Mouse (Mus musculus) cerebellum, postnatal 14 days (tissue): Measurements from ENCODE around the gene Dguok.

ENCODE experiments used
- DNase-seq, 2 experiments: peaks; one replicate each; pipeline ENCODE4 v3.0.0; 2021; ENCODE audit warnings: mixed read lengths in 2 of 2

Dguok gene

GRCm38 (mm10) chr6:83455328-83456130 is 51.2 kb downstream of the Dguok start:
- peak in 1 of 2 experiments; percentile 59 for DNase-seq

GRCm38 (mm10) chr6:83453706-83454105 is 53.1 kb downstream of the Dguok start:
- peak; percentile 48 to 55 for DNase-seq

GRCm38 (mm10) chr6:83450451-83451303 is 56.1 kb downstream of the Dguok start:
- DNase-seq, result no peak

DNA sequence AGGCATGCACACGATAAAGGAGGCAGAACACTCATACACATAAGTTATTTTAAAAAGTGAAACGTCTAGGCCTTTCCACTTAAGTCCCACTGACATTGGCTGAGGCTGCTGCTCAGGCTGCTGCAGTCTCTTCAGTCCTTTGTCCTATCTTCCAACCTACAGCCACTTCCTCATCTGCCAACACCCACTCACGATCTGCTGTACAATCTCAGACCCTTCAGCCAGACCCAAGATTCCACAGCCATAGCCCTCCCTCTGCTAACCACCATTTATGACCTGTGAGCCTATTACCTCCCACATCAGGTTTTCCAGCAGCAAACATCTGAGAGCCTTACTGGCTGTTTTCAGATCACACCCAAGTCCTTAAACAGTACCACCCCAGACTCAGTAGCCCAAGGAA is 57.3 kb downstream of the Dguok start:
- DNase-seq, result no peak

- DNase-seq, result no peak
Measured at GRCm38 (mm10) chr6:83448911-83449310, 57.9 kb downstream of the Dguok start.

DNA sequence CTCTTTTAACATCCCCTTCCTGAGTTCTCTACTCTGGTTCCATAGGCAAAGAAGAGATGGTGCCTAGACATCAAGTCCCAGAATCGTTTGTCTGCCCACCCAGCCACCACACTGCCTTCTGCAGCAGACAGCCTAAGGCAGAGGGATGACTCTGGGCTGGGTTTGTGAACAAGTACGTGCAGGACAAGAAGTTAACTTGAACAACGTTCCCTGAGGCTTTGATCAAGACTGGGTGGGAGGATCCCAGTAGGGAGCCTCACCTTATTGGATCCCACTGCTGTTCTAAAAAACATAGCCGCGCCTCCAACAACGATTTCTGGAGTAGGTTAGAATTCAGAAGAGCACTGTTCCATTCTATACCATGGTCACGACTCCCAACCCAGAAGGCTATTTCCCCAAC is 59.7 kb downstream of the Dguok start:
- no peak for DNase-seq

GRCm38 (mm10) chr6:83445796-83446195 is 61.0 kb downstream of the Dguok start:
- DNase-seq, result no peak

DNA sequence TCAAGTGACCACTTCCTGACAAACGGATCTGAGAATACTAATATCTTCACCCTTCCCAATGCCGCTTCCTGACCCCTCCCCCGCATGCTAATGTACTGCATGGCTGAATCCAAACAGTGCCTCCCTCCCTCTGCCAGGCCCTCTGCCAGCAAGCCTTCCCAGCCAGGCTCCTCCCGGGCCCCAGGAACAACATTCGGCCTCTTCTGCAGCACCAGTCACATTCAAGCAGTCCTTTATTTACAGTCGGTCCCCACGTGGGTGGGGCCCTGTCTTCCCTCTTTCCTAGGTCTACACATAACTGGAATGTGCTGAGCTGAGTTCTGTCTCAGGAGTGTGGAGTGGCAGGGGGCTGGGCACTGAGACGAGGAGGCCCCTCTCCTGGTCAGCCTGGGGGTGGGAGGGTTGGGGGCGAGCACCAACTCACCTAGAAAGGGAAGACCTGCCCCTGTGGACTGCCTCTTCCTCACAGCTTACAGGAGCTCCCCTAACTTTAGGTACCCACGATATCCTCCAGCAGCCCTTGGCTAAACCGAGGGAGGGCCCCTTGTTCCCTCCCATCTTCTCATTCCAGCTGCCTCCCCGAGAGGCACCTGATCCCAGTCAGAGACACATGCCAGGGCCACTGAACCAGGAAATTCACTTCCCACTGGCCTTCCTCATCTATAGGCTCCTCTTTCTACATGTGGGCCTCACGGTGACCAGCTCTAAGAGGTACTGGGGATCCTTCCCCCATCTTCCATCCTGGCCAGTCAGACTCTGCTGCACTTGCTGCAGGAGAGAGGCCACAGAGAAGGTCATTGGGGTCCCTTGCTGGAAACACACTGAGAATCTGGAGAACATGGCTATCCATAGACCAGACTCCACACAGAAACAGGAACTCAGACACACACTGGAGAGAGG is 63.1 kb downstream of the Dguok start:
- DNase-seq, result peak; percentile 89 to 92

DNA sequence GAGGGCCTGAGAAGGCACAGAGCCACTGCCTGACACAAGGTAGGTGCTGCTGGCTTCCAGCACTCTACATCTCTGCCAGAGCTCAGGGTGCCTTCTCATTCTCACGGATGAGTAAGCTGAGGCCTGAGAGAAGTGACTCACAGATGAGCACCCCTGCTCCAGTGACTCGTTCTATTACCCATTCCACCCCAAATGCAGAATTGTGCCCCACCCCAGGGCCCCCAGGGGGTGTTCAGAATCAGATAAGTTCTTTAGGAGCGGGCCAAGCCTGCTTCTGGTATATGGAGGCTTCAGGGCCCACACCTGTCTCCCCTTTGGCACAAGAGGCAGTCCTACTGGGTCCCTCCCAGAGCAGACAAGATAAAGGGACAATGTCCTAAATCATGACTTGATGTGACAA is 64.1 kb downstream of the Dguok start:
- peak; percentile 28 to 43 for DNase-seq

GRCm38 (mm10) chr6:83441259-83442061 is 65.3 kb downstream of the Dguok start:
- peak; percentile 82 to 87 for DNase-seq

- peak; percentile 86 to 91 for DNase-seq
Measured at GRCm38 (mm10) chr6:83440510-83441258, 66.1 kb downstream of the Dguok start.

DNA sequence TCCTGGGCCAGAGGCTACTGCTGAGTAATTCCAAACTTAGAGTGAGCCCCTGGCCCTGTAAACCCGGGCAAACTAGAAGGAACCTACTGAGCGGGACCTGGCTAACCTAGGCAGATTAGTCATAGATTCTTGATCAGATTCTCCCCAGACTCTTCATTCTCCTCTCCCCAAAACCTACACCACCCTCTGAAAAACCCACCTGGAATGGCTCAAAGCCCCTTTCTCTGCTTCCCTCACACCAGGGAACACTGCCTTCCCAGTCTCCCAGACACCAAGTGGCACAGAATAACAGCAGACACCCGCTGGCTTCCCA is 66.6 kb downstream of the Dguok start:
- DNase-seq, result no peak

GRCm38 (mm10) chr6:83439781-83440180 is 67.0 kb downstream of the Dguok start:
- peak; percentile 69 to 75 for DNase-seq

GRCm38 (mm10) chr6:83439119-83439767 is 67.5 kb downstream of the Dguok start:
- DNase-seq, result peak in 1 of 2 experiments; percentile 56

GRCm38 (mm10) chr6:83438584-83438983 is 68.2 kb downstream of the Dguok start:
- DNase-seq, result no peak

- no peak for DNase-seq
Measured at GRCm38 (mm10) chr6:83437802-83438201, 69.0 kb downstream of the Dguok start.

- no peak for DNase-seq
Measured at GRCm38 (mm10) chr6:83437225-83437624, 69.5 kb downstream of the Dguok start.

GRCm38 (mm10) chr6:83436547-83436946 is 70.2 kb downstream of the Dguok start:
- DNase-seq, result no peak

GRCm38 (mm10) chr6:83435174-83435573 is 71.6 kb downstream of the Dguok start:
- peak in 1 of 2 experiments; percentile 38 for DNase-seq

DNA sequence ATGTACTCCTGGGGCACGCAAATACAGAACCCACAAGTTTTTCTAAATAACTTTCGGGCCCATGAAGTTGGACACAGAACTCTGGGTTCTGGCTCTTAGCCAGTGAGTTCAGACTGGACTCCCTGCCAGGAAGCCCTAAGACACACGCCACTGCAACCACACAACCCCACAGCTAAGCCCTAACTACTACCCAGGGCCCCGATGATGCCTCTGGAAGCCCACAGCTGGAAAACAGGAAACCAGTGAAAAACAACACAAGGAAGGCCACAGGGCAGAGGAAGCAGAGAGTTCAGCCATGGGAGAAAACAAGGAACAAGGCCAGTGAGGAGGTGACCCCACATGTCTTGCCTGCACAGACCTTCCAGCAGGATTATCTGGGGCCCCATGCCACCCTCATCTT is 73.2 kb downstream of the Dguok start:
- DNase-seq, result no peak

DNA sequence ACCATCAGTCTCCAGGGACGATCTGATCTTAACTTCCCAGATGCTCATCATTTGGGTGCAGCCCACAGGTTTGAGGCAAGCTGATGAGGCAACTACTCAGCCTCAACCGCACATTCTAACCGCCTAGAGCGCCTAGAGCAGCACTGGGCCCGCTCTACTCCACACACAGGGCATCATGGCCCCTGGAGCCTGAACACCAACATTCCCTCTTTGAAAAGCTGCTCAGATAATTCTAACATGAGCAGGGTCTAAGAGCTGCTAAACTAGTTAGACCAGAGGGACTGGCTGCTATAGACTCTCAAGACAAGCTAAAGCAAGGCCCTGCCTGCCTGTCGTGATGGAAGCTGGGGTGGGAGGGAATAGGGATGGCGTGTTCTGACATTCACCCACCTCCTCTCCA is 73.8 kb downstream of the Dguok start:
- DNase-seq, result no peak
